Mouse (Mus musculus) CH12.LX (cell line): ENCODE data around the gene Pi16. TPM values are rescaled to one million over a fixed set of nuclear protein-coding genes. Genes with fewer than 3 reads are reported as not detected.

Experiments used
- DNase-seq: peaks from one replicate; pipeline ENCODE4 v3.0.0-alpha.2; 2013; ENCODE audit errors: extremely low read depth
- H3K27ac ChIP-seq: 2 replicates; pipeline ENCODE4 v1.5.1; 2012; ENCODE audit warnings: low read depth, mild to moderate bottlenecking, control low read depth, moderate library complexity; ENCODE audit not compliant: insufficient read depth
- H3K27me3 ChIP-seq: replicated peaks from 2 replicates; pipeline ENCODE3; 2012; ENCODE audit warnings: inconsistent platforms
- H3K36me3 ChIP-seq, 2 experiments: replicated peaks in 1 of 2; 2 replicates each; pipeline versions ENCODE3 to v1.6.1; 2012; ENCODE audit warnings: inconsistent platforms in 1 of 2, low read length in 1 of 2, mild to moderate bottlenecking in 1 of 2, mixed read lengths in 1 of 2, moderate library complexity in 1 of 2; ENCODE audit not compliant: control insufficient read depth in 1 of 2, insufficient read depth in 1 of 2
- H3K4me1 ChIP-seq, 2 experiments: 2 replicates each; pipeline ENCODE4 v1.6.1; 2012; ENCODE audit warnings: inconsistent platforms in 1 of 2, moderate library complexity in 1 of 2; ENCODE audit not compliant: insufficient read depth in 2 of 2, control insufficient read depth in 1 of 2
- H3K4me2 ChIP-seq: 2 replicates; pipeline ENCODE4 v1.6.1; 2012; ENCODE audit warnings: low read depth, mild to moderate bottlenecking, control low read depth; ENCODE audit not compliant: poor library complexity, insufficient read depth, severe bottlenecking
- H3K4me3 ChIP-seq, 3 experiments: fragments of 150-350 bp in 1 of 3; sonication (generic) in 1 of 3; replicated peaks in 1 of 3; 2 replicates each; pipeline versions ENCODE3 to v1.5.1; 2011 to 2012; ENCODE audit warnings: low read depth in 2 of 3, low read length in 2 of 3, mild to moderate bottlenecking in 2 of 3, moderate library complexity in 2 of 3, control low read depth in 1 of 3, improper control_type of control experiment in 1 of 3, inconsistent platforms in 1 of 3, mixed read lengths in 1 of 3; ENCODE audit not compliant: poor library complexity in 1 of 3
- H3K79me2 ChIP-seq: replicated peaks from 2 replicates; pipeline ENCODE4 v1.6.1; 2012; ENCODE audit warnings: mild to moderate bottlenecking, moderate library complexity; ENCODE audit not compliant: control insufficient read depth, poor library complexity, insufficient read depth, severe bottlenecking; ENCODE audit errors: extremely low read depth
- H3K9ac ChIP-seq: 2 replicates; pipeline ENCODE4 v1.6.1; 2012; ENCODE audit warnings: low read depth, mild to moderate bottlenecking, control low read depth, moderate library complexity; ENCODE audit not compliant: insufficient read depth
- H3K9me3 ChIP-seq: replicated peaks from 2 replicates; pipeline ENCODE3; 2012; ENCODE audit warnings: low read length, inconsistent platforms, mixed read lengths
- BHLHE40 ChIP-seq: IDR thresholded peaks from 2 replicates; pipeline ENCODE4 v1.6.1; 2011; ENCODE audit warnings: mild to moderate bottlenecking, low read depth, low read length, improper control_type of control experiment
- CHD1 ChIP-seq: IDR thresholded peaks from 2 replicates; pipeline ENCODE4 v1.6.1; 2012; ENCODE audit warnings: low read depth, low read length, improper control_type of control experiment, inconsistent platforms
- CHD2 ChIP-seq: IDR thresholded peaks from 2 replicates; pipeline ENCODE4 v1.6.1; 2011; ENCODE audit warnings: low read length, improper control_type of control experiment
- CTCF ChIP-seq, 2 experiments: IDR thresholded peaks in 1 of 2; conservative IDR thresholded peaks in 1 of 2; 2 replicates each; pipeline ENCODE4 v1.5.1; 2011 to 2012; ENCODE audit warnings: low read depth in 2 of 2, low read length in 2 of 2, improper control_type of control experiment in 1 of 2, inconsistent platforms in 1 of 2, mild to moderate bottlenecking in 1 of 2, moderate library complexity in 1 of 2
- E2F4 ChIP-seq: IDR thresholded peaks from 2 replicates; pipeline ENCODE4 v1.6.1; 2011; ENCODE audit warnings: low read depth, low read length, improper control_type of control experiment; ENCODE audit not compliant: insufficient replicate concordance
- ELF1 ChIP-seq: IDR thresholded peaks from 2 replicates; pipeline ENCODE4 v1.6.1; 2014; ENCODE audit warnings: low read depth, mild to moderate bottlenecking, inconsistent platforms, low read length, improper control_type of control experiment
- EP300 ChIP-seq: IDR thresholded peaks from 2 replicates; pipeline ENCODE4 v1.6.1; 2011; ENCODE audit warnings: low read length, improper control_type of control experiment
- ETS1 ChIP-seq: conservative IDR thresholded peaks from 2 replicates; pipeline ENCODE4 v1.6.1; 2012; ENCODE audit warnings: low read depth, mild to moderate bottlenecking, inconsistent platforms, low read length, improper control_type of control experiment, moderate library complexity
- GABPA ChIP-seq: IDR thresholded peaks from 2 replicates; pipeline ENCODE4 v1.6.1; 2012; ENCODE audit warnings: low read depth, low read length, improper control_type of control experiment, inconsistent platforms; ENCODE audit not compliant: insufficient replicate concordance
- HCFC1 ChIP-seq: IDR thresholded peaks from 2 replicates; pipeline ENCODE4 v1.6.1; 2012; ENCODE audit warnings: low read depth, mild to moderate bottlenecking, inconsistent platforms, low read length, improper control_type of control experiment
- IRF4 ChIP-seq: IDR thresholded peaks from 2 replicates; pipeline ENCODE4 v1.6.1; 2014; ENCODE audit warnings: low read depth, mild to moderate bottlenecking, inconsistent platforms, low read length, improper control_type of control experiment
- JUN ChIP-seq: IDR thresholded peaks from 2 replicates; pipeline ENCODE4 v1.6.1; 2011; ENCODE audit warnings: low read depth, mild to moderate bottlenecking, low read length, improper control_type of control experiment, moderate library complexity; ENCODE audit not compliant: insufficient read depth
- JUND ChIP-seq: conservative IDR thresholded peaks from 2 replicates; pipeline ENCODE4 v1.6.1; 2011; ENCODE audit warnings: low read depth, low read length, improper control_type of control experiment
- KAT2A ChIP-seq: IDR thresholded peaks from 2 replicates; pipeline ENCODE4 v1.6.1; 2012; ENCODE audit warnings: low read length, improper control_type of control experiment, inconsistent platforms; ENCODE audit not compliant: insufficient replicate concordance
- MAFK ChIP-seq: IDR thresholded peaks from 2 replicates; pipeline ENCODE4 v1.6.1; 2011; ENCODE audit warnings: low read length, improper control_type of control experiment; ENCODE audit not compliant: insufficient replicate concordance
- MAX ChIP-seq: IDR thresholded peaks from 2 replicates; pipeline ENCODE4 v1.6.1; 2011; ENCODE audit warnings: low read length, improper control_type of control experiment
- MAZ ChIP-seq: IDR thresholded peaks from 2 replicates; pipeline ENCODE4 v1.6.1; 2012; ENCODE audit warnings: low read depth, mild to moderate bottlenecking, inconsistent platforms, low read length, improper control_type of control experiment, moderate library complexity
- MEF2A ChIP-seq: IDR thresholded peaks from 2 replicates; pipeline ENCODE4 v1.6.1; 2014; ENCODE audit warnings: low read depth, mild to moderate bottlenecking, inconsistent platforms, low read length, improper control_type of control experiment, borderline replicate concordance
- MXI1 ChIP-seq: IDR thresholded peaks from 2 replicates; pipeline ENCODE4 v1.6.1; 2011; ENCODE audit warnings: mild to moderate bottlenecking, low read depth, low read length, improper control_type of control experiment
- MYC ChIP-seq: IDR thresholded peaks from 2 replicates; pipeline ENCODE4 v1.6.1; 2011; ENCODE audit warnings: low read depth, mild to moderate bottlenecking, improper control_type of control experiment, low read length
- NELFE ChIP-seq: IDR thresholded peaks from 2 replicates; pipeline ENCODE4 v1.6.1; 2011; ENCODE audit warnings: low read depth, low read length, improper control_type of control experiment
- NRF1 ChIP-seq: IDR thresholded peaks from 2 replicates; pipeline ENCODE4 v1.6.1; 2014; ENCODE audit warnings: low read depth, mild to moderate bottlenecking, inconsistent platforms, low read length, improper control_type of control experiment, moderate library complexity
- PAX5 ChIP-seq: IDR thresholded peaks from 2 replicates; pipeline ENCODE4 v1.6.1; 2012; ENCODE audit warnings: low read length, inconsistent platforms, mixed read lengths
- POLR2A ChIP-seq: IDR thresholded peaks from 2 replicates; pipeline ENCODE4 v1.6.1; 2011; ENCODE audit warnings: low read depth, mild to moderate bottlenecking, improper control_type of control experiment, low read length
- POLR2AphosphoS2 ChIP-seq: IDR thresholded peaks from 2 replicates; pipeline ENCODE4 v1.6.1; 2011; ENCODE audit warnings: low read depth, low read length, improper control_type of control experiment
- RAD21 ChIP-seq: IDR thresholded peaks from 2 replicates; pipeline ENCODE4 v1.6.1; 2011; ENCODE audit warnings: low read depth, mild to moderate bottlenecking, low read length, improper control_type of control experiment, moderate library complexity
- RCOR1 ChIP-seq: conservative IDR thresholded peaks from 2 replicates; pipeline ENCODE4 v1.6.1; 2012; ENCODE audit warnings: low read depth, mild to moderate bottlenecking, inconsistent platforms, low read length, improper control_type of control experiment
- SIN3A ChIP-seq: IDR thresholded peaks from 2 replicates; pipeline ENCODE4 v1.6.1; 2012; ENCODE audit warnings: low read length, improper control_type of control experiment, inconsistent platforms
- SMC3 ChIP-seq: IDR thresholded peaks from 2 replicates; pipeline ENCODE4 v1.6.1; 2011; ENCODE audit warnings: low read depth, low read length, improper control_type of control experiment
- TBP ChIP-seq: conservative IDR thresholded peaks from 2 replicates; pipeline ENCODE4 v1.6.1; 2011; ENCODE audit warnings: low read depth, low read length, improper control_type of control experiment
- TCF12 ChIP-seq: IDR thresholded peaks from 2 replicates; pipeline ENCODE4 v1.6.1; 2014; ENCODE audit warnings: low read depth, mild to moderate bottlenecking, inconsistent platforms, low read length, improper control_type of control experiment
- UBTF ChIP-seq: IDR thresholded peaks from 2 replicates; pipeline ENCODE4 v1.6.1; 2012; ENCODE audit warnings: low read depth, mild to moderate bottlenecking, inconsistent platforms, low read length, improper control_type of control experiment, moderate library complexity
- USF1 ChIP-seq: IDR thresholded peaks from 2 replicates; pipeline ENCODE4 v1.6.1; 2014; ENCODE audit warnings: low read depth, mild to moderate bottlenecking, inconsistent platforms, low read length, improper control_type of control experiment
- USF2 ChIP-seq: conservative IDR thresholded peaks from 2 replicates; pipeline ENCODE4 v1.6.1; 2011; ENCODE audit warnings: low read depth, low read length, improper control_type of control experiment
- ZC3H11A ChIP-seq: IDR thresholded peaks from 2 replicates; pipeline ENCODE4 v1.6.1; 2012; ENCODE audit warnings: low read depth, mild to moderate bottlenecking, inconsistent platforms, low read length, improper control_type of control experiment
- ZKSCAN1 ChIP-seq: IDR thresholded peaks from 2 replicates; pipeline ENCODE4 v1.6.1; 2012; ENCODE audit warnings: low read depth, inconsistent platforms, low read length, improper control_type of control experiment, borderline replicate concordance
- ZMIZ1 ChIP-seq: IDR thresholded peaks from 2 replicates; pipeline ENCODE4 v1.6.1; 2012; ENCODE audit warnings: low read depth, mild to moderate bottlenecking, inconsistent platforms, low read length, improper control_type of control experiment
- ZNF384 ChIP-seq: IDR thresholded peaks from 2 replicates; pipeline ENCODE4 v1.6.1; 2012; ENCODE audit warnings: low read depth, low read length, improper control_type of control experiment, inconsistent platforms
- dilution Hi-C: fragments of 300-500 bp; cut with MboI; formaldehyde crosslinking; loops from 2 replicates; pipeline ENCODE4 v1.14.3; 2020; ENCODE audit warnings: low sequenced_read_pairs; ENCODE audit not compliant: extremely low pct_unique_long_range_greater_than_20kb, extremely low pct_ligation_motif_present
- in situ Hi-C: fragments of 300-500 bp; cut with MboI; formaldehyde crosslinking; loops from 3 replicates; pipeline ENCODE4 v1.14.3; 2019; ENCODE audit warnings: low sequenced_read_pairs, low pct_ligation_motif_present, low pct_unique_long_range_greater_than_20kb, mixed read lengths
- polyA plus RNA-seq: library from polyadenylated mRNA; unstranded; fragments of >175 nt; gene quantifications from 2 replicates; pipeline ENCODE4 v1.2.1, GENCODE M21; 2012; ENCODE audit warnings: low read depth; ENCODE audit not compliant: insufficient read length
- total RNA-seq, 2 experiments: library from RNA; depleted of rRNA; stranded (reverse); fragments of 300-350 nt in 1 of 2; fragments of >200 nt in 1 of 2; gene quantifications; 2 replicates each; pipeline ENCODE4 v1.2.3; 2012 to 2014

The Pi16 gene
- total and polyA plus RNA-seq, 3 experiments: 0.13 TPM; not detected in 2

GRCm38 (mm10) chr17:29363109-29363508 lies 45.6 kb downstream of the Pi16 start:
- TF ChIP-seq GABPA (no peak), MXI1 (peak; percentile 35; the same call in 1 of the 2 replicates), BHLHE40 (peak; percentile 58), CHD1 (0 out of 2 replicates have a peak, but pooled peaks have one; percentile 6), POLR2A (no peak), NELFE (no peak), MAZ (0 out of 2 replicates have a peak, but pooled peaks have one; percentile 17), MAFK (peak; percentile 57; the same call in 1 of the 2 replicates), CHD2 (peak; percentile 24; the same call in 1 of the 2 replicates), POLR2AphosphoS2 (no peak), IRF4 (peak; percentile 94), USF1 (no peak), MYC (peak; percentile 36; the same call in 1 of the 2 replicates), EP300 (peak; percentile 93), ZC3H11A (no peak), SIN3A (peak; percentile 80), TCF12 (peak; percentile 73), RCOR1 (no peak; the same call in 1 of the 2 replicates), JUND (peak; percentile 93), UBTF (no peak), USF2 (no peak), ZMIZ1 (no peak), JUN (peak; percentile 73), ETS1 (peak; percentile 84), KAT2A (0 out of 2 replicates have a peak, but pooled peaks have one; percentile 18), TBP (no peak), E2F4 (no peak), ELF1 (no peak), HCFC1 (no peak), PAX5 (no peak), CTCF (conservative IDR thresholded peaks at IDR 0.05 in 1 of 2, IDR thresholded peaks at IDR 0.05 in 1 of 2; ENCODE audit: low read depth in 2 of 2, low read length in 2 of 2) (no peak), NRF1 (no peak), ZKSCAN1 (no peak), RAD21 (no peak), MAX (no peak), SMC3 (no peak), MEF2A (peak; percentile 48; the same call in 1 of the 2 replicates), ZNF384 (no peak)
- H3K27ac ChIP-seq: peak overlapping the region; percentile 70
- H3K9me3 ChIP-seq: no peaks in the 10 kb centered on the region
- H3K4me2 ChIP-seq: peak overlapping the region; percentile 82
- peak overlapping the region in 2 of 3 experiments; percentile 53 to 64 for H3K4me3 ChIP-seq
- H3K36me3 ChIP-seq: peaks cover 33 to 42% of the 10 kb centered on the region in 2 experiments
- in situ Hi-C loops (no loop called here), dilution Hi-C loops (no loop called here)
- peak; percentile 66 for DNase-seq
- no peaks in the 10 kb centered on the region for H3K27me3 ChIP-seq
- peaks cover 27 to 52% of the 10 kb centered on the region in 2 experiments for H3K4me1 ChIP-seq
- H3K9ac ChIP-seq: 0 out of 2 replicates have a peak overlapping the region, but pooled peaks have one; percentile 36
- H3K79me2 ChIP-seq: peaks cover 4% of the 10 kb centered on the region; the same call in 1 of the 2 replicates
